Mouse (Mus musculus): ENCODE results near the gene Coq8a. TPM values are rescaled to one million over a fixed set of nuclear protein-coding genes. Genes with fewer than 3 reads are reported as not detected.

Gene Coq8a
- polyA plus RNA-seq, 1 experiment, result 13.4 TPM

DNA sequence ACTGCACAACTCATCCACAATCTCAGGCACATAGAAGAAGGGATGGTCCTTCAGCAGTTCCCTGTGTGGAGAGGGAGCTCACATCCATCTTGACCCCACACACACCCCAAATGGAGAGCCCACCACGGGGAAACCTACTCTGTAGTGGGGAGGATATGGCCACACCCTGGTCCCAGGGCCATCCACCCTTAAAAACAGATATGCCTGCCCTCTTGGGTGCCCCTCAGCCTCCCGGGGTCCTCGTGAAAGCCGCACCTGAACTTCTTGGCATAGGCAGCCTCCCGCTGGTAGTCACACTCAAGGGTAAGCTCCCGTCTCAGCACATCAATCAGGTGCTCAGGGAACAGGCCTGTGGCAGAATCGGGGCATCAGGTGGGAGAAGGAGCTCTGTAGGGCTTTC, 30.2 kb downstream of the Coq8a start:
- Histone ChIP-seq H3K4me1 (ENCODE audit: control insufficient read depth, insufficient read depth, low read length) (no peaks in the 10 kb centered on the region), H3K27ac (ENCODE audit: insufficient read depth, low read depth, low read length) (no peak overlapping the region), H3K4me3 (ENCODE audit: insufficient read depth, low read length) (no peak overlapping the region)
- no peak for TF ChIP-seq CTCF (IDR thresholded peaks at IDR 0.05; ENCODE audit: low read depth, low read length)
- TF ChIP-seq POLR2A (IDR thresholded peaks at IDR 0.05; ENCODE audit: borderline replicate concordance, low read depth, low read length), result no peak

DNA sequence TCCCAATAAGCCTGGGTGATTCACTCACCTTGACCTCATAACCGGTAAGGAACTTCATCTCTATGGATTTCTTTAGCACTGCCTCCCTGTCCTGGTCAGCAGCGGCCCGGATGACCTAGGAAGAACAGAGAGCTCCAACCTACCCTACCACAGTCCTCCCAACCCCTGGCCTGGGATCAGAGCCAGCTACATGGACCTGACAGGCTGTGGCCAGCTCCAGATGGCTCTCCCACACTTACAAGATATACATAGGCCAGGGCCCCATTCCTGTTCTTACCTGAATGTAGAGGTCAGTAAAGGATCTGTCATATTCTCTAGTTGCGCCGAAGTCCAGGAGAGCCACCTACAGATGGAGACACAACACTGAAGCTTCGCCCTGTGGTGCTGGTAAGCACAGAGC, 31.1 kb downstream of the Coq8a start:
- Histone ChIP-seq H3K4me3 (ENCODE audit: insufficient read depth, low read length) (no peak overlapping the region), H3K27ac (ENCODE audit: insufficient read depth, low read depth, low read length) (no peak overlapping the region), H3K4me1 (ENCODE audit: control insufficient read depth, insufficient read depth, low read length) (no peaks in the 10 kb centered on the region)
- no peak for TF ChIP-seq CTCF (IDR thresholded peaks at IDR 0.05; ENCODE audit: low read depth, low read length)
- TF ChIP-seq POLR2A (IDR thresholded peaks at IDR 0.05; ENCODE audit: borderline replicate concordance, low read depth, low read length), result no peak

DNA sequence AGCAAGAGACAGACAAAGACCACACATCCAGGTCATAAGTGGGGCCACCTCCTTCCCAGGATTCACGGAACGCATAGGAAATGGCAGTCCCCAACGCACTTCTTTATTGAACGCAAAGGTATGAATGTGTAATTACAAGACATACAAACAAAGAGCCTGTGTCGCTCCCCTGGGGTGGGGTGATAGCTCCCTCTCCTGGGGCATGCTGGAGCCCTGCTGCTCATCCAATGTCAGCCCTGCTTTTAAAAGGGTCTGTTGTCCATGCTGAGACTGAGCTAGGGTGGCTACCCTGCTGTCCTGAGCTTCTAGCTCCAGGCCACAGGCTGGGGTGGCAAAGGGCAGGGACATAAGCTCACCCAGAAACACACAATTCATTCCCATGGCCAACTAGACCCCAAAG, 32.9 kb downstream of the Coq8a start:
- Histone ChIP-seq H3K4me3 (ENCODE audit: insufficient read depth, low read length) (no peak overlapping the region), H3K4me1 (ENCODE audit: control insufficient read depth, insufficient read depth, low read length) (no peaks in the 10 kb centered on the region), H3K27ac (ENCODE audit: insufficient read depth, low read depth, low read length) (no peak overlapping the region)
- TF ChIP-seq POLR2A (IDR thresholded peaks at IDR 0.05; ENCODE audit: borderline replicate concordance, low read depth, low read length) (no peak), CTCF (IDR thresholded peaks at IDR 0.05; ENCODE audit: low read depth, low read length) (no peak)

DNA sequence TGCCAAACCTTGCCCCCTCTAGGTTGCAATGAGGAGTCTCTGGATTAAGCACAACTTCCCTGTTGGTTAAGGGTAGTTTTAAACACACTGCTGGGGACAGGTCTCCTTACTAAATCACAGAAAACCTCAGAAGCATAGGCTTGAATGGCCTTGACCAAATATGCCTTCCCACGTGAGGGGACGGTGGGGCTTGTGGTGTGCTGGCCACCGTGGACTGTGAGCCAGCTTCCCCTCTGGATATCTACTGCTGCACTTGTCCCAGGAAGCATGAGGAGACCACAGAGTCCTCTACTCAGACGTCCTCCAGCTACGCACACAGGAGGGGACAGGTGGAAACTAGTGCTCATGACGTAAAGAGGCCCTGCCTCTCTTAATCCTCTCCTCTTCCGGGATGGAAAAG, 36.4 kb downstream of the Coq8a start:
- no peak overlapping the region for H3K27ac ChIP-seq (ENCODE audit: insufficient read depth, low read depth, low read length)
- no peaks in the 10 kb centered on the region for H3K4me1 ChIP-seq (ENCODE audit: control insufficient read depth, insufficient read depth, low read length)
- TF ChIP-seq POLR2A (IDR thresholded peaks at IDR 0.05; ENCODE audit: borderline replicate concordance, low read depth, low read length), result no peak
- TF ChIP-seq CTCF (IDR thresholded peaks at IDR 0.05; ENCODE audit: low read depth, low read length), result no peak
- no peak overlapping the region for H3K4me3 ChIP-seq (ENCODE audit: insufficient read depth, low read length)

DNA sequence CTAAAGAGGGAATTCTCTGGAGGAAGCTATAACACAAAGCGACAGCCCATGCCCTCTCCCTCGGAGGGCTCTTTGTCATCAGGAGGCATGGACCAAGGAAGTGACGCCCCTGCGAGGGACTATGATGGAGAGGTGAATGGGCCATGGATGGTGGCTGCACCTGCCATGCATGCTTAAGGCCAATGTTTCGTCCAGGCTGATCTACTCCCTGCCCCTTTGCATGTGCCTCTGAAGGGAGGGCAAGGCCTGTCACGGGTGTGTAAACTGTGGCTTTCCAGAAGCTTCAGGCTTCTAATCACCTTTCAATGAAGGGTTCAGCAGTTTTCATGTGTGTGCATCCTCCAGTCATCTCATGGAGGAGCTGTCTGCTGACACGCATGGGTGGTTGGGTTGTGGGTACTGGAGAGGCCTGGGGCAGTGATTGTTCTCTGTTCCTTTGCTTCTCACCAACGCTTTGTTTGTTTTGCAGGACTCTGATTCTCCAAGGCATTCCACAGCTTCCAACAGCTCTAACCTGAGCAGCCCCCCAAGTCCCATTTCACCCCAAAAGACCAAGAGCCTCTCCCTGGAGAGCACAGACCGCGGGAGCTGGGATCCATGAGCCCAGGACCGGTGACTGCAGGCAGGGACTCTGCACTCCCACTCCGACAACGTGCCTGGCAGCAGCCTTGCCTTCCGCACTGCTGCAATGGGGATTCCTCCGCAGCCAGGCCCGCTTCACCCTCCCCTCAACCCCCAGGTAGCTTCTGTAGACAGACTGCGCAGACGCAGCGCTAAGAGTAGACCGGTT, 37.6 kb downstream of the Coq8a start:
- Histone ChIP-seq H3K4me3 (ENCODE audit: insufficient read depth, low read length) (no peak overlapping the region), H3K4me1 (ENCODE audit: control insufficient read depth, insufficient read depth, low read length) (no peaks in the 10 kb centered on the region), H3K27ac (ENCODE audit: insufficient read depth, low read depth, low read length) (no peak overlapping the region)
- TF ChIP-seq CTCF (IDR thresholded peaks at IDR 0.05; ENCODE audit: low read depth, low read length) (no peak), POLR2A (IDR thresholded peaks at IDR 0.05; ENCODE audit: borderline replicate concordance, low read depth, low read length) (no peak)

DNA sequence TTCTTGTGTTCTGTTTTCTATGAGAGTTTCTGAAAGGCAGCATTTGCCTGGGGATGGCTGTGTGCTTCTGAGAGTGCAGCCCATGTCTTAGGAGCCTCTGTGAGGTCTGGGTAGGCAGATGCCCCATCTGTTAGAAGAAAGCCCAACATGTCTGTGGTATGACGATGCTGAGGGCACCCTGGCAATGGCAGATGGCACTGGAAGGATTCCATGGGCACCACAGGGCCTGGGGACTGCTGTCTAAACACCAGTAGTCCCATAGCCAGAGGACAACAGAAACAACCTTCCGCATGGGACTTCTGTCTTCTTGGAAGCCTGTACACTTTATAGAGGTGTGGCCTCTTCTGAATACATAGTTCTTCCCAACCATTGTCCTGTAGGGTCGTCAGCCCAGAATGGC, 38.2 kb downstream of the Coq8a start:
- H3K4me3 ChIP-seq (ENCODE audit: insufficient read depth, low read length), result no peak overlapping the region
- H3K27ac ChIP-seq (ENCODE audit: insufficient read depth, low read depth, low read length), result no peak overlapping the region
- no peaks in the 10 kb centered on the region for H3K4me1 ChIP-seq (ENCODE audit: control insufficient read depth, insufficient read depth, low read length)
- TF ChIP-seq POLR2A (IDR thresholded peaks at IDR 0.05; ENCODE audit: borderline replicate concordance, low read depth, low read length) (no peak), CTCF (IDR thresholded peaks at IDR 0.05; ENCODE audit: low read depth, low read length) (no peak)

DNA sequence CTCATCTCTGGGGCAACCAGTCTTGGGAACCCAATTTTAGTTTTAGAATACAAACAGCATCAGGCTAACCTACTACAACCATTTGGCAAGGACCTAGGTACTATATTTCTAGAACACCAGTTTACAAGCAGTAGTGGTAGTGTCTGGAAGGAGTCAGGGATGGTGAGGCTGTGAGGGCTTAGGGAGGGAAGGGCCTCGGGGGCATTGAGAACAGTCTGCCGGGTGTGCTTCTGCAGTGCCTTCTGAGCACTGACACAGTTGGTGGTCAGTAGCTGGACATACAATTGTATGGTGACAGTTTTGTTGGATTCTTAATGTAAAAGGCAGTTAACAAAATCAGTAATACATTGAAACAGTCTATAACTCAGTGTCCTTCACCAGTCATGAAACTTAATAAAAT, 38.9 kb downstream of the Coq8a start:
- no peaks in the 10 kb centered on the region for H3K4me1 ChIP-seq (ENCODE audit: control insufficient read depth, insufficient read depth, low read length)
- H3K27ac ChIP-seq (ENCODE audit: insufficient read depth, low read depth, low read length), result no peak overlapping the region
- TF ChIP-seq CTCF (IDR thresholded peaks at IDR 0.05; ENCODE audit: low read depth, low read length), result no peak
- TF ChIP-seq POLR2A (IDR thresholded peaks at IDR 0.05; ENCODE audit: borderline replicate concordance, low read depth, low read length), result no peak
- H3K4me3 ChIP-seq (ENCODE audit: insufficient read depth, low read length), result no peak overlapping the region

DNA sequence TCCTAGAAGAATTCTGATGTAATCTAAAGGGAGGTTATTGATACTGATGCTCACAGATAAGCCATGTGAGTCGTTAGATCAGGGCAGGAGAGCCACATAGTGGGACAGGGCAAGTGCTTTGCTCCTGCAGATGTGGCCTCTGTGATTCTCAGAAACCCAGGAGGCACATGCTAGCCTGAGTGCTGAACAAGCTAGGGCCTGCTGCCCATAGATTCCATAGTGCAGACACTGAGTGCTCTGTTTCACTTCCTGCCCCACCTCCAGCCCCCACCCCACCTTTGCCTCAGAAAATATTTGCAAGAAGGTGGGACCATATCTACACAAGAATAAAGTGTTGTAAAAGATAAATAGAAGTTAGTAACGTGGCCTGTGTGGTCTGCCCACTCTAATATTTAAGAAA, 40.8 kb downstream of the Coq8a start:
- H3K4me1 ChIP-seq (ENCODE audit: control insufficient read depth, insufficient read depth, low read length), result no peaks in the 10 kb centered on the region
- TF ChIP-seq CTCF (IDR thresholded peaks at IDR 0.05; ENCODE audit: low read depth, low read length), result no peak
- no peak for TF ChIP-seq POLR2A (IDR thresholded peaks at IDR 0.05; ENCODE audit: borderline replicate concordance, low read depth, low read length)
- H3K27ac ChIP-seq (ENCODE audit: insufficient read depth, low read depth, low read length), result no peak overlapping the region
- H3K4me3 ChIP-seq (ENCODE audit: insufficient read depth, low read length), result no peak overlapping the region

DNA sequence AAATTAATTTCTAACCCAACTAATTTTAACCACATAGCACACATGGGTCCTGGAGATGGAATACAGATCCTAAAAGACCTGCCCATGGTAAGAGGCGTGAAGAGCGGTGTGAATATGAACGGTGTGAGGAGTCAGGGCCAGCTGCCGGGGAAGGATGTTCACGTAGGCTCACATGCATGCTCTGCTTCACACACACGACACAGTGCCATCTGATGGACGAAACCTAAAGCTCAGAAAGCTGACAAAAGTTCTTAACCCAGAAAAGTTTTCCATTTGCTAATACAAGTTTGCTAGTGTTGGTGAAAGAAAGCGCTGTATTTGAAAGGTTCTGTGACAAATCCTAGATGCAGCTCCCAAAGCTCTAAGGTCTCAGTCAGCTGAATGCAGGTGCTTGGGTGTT, 48.2 kb downstream of the Coq8a start:
- Histone ChIP-seq H3K4me1 (ENCODE audit: control insufficient read depth, insufficient read depth, low read length) (peaks cover 7% of the 10 kb centered on the region), H3K27ac (ENCODE audit: insufficient read depth, low read depth, low read length) (no peak overlapping the region), H3K4me3 (ENCODE audit: insufficient read depth, low read length) (no peak overlapping the region)
- TF ChIP-seq POLR2A (IDR thresholded peaks at IDR 0.05; ENCODE audit: borderline replicate concordance, low read depth, low read length) (no peak), CTCF (IDR thresholded peaks at IDR 0.05; ENCODE audit: low read depth, low read length) (no peak)

DNA sequence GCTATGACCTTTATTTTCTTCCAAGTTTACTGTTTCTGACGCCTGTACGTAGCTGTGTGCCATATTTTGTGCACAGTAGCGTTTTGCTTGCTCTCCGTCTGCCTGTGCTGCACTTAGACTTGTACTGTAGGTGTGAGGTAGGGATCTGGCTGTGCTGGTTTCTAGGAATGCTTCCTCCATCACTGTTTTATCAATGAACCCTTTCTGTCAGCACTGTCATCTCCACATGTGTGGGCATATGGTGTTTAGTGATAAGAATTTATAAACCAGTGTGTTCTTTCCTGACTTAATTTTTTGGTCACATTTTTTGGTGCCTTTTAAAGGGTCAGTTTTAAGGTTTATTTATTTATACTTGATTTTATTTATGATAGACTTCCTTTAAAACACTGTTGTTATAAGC, 50.8 kb downstream of the Coq8a start:
- Histone ChIP-seq H3K4me1 (ENCODE audit: control insufficient read depth, insufficient read depth, low read length) (peaks cover 7% of the 10 kb centered on the region), H3K4me3 (ENCODE audit: insufficient read depth, low read length) (no peak overlapping the region), H3K27ac (ENCODE audit: insufficient read depth, low read depth, low read length) (no peak overlapping the region)
- TF ChIP-seq CTCF (IDR thresholded peaks at IDR 0.05; ENCODE audit: low read depth, low read length) (no peak), POLR2A (IDR thresholded peaks at IDR 0.05; ENCODE audit: borderline replicate concordance, low read depth, low read length) (no peak)
